Mouse (Mus musculus) neural tube, embryonic 14.5 days (tissue): ENCODE results near the gene Cdkl5. TPM values are rescaled to one million over a fixed set of nuclear protein-coding genes. Genes with fewer than 3 reads are reported as not detected.

ENCODE experiments used
- ATAC-seq: fragments of 200-750 bp; cut with Nextera tagmentation; 2 replicates; pipeline ENCODE4 v1.8.0; 2017; ENCODE audit warnings: low read depth, mild to moderate bottlenecking, moderate TSS enrichment, moderate library complexity
- H3K27ac ChIP-seq: fragments of 300-500 bp; sonication (generic); 2 replicates; pipeline ENCODE4 v1.5.1; 2014; ENCODE audit warnings: low read depth, mild to moderate bottlenecking, control low read depth, low read length, moderate library complexity, mixed read lengths
- H3K27me3 ChIP-seq: fragments of 300-500 bp; sonication (generic); 2 replicates; pipeline ENCODE4 v1.6.1; 2014; ENCODE audit warnings: low read length; ENCODE audit not compliant: control insufficient read depth, insufficient read depth
- H3K36me3 ChIP-seq: fragments of 300-500 bp; sonication (generic); 2 replicates; pipeline ENCODE4 v1.6.1; 2014; ENCODE audit warnings: low read length, mixed read lengths; ENCODE audit not compliant: control insufficient read depth, insufficient read depth
- H3K4me1 ChIP-seq: fragments of 300-500 bp; sonication (generic); 2 replicates; pipeline ENCODE4 v1.6.1; 2014; ENCODE audit warnings: low read length; ENCODE audit not compliant: control insufficient read depth, insufficient read depth
- H3K4me2 ChIP-seq: fragments of 300-500 bp; sonication (generic); 2 replicates; pipeline ENCODE4 v1.6.1; 2014; ENCODE audit warnings: mild to moderate bottlenecking, low read depth, low read length, control low read depth
- H3K4me3 ChIP-seq: fragments of 300-500 bp; sonication (generic); 2 replicates; pipeline ENCODE4 v1.5.1; 2014; ENCODE audit warnings: low read depth, low read length, control low read depth, mixed read lengths
- H3K9ac ChIP-seq: fragments of 300-500 bp; sonication (generic); replicated peaks from 2 replicates; pipeline ENCODE4 v1.6.1; 2014; ENCODE audit warnings: low read depth, mild to moderate bottlenecking, control low read depth, low read length, mixed read lengths
- H3K9me3 ChIP-seq: fragments of 300-500 bp; sonication (generic); 2 replicates; pipeline ENCODE4 v1.6.1; 2016; ENCODE audit warnings: low read length; ENCODE audit not compliant: control insufficient read depth
- WGBS: fragments of 180-500 bp; shearing (Covaris S2); extraction: QIAGEN DNeasy Blood & Tissue Kit; methylation state at CpG from one replicate; pipeline ENCODE4 v1.1.7; 2014; 5-methylcytosine and 5-hydroxymethylcytosine counted together
- polyA plus RNA-seq: library from polyadenylated mRNA; unstranded; fragments of >200 nt; fragmentation: Nextera tagmentation; extraction: Ambion mirVana; gene quantifications from 2 replicates; pipeline ENCODE4 v1.2.1, GENCODE M21; 2014

The Cdkl5 gene
- polyA plus RNA-seq = 6.4 and 10.7 TPM in 2 replicates

- 24% methylated on average over 52 of the region's 53 CpGs for WGBS
- no peaks in the 10 kb centered on the region for H3K9me3 ChIP-seq
- H3K4me3 ChIP-seq = peak within 1 kb of the TSS; percentile 54
- peak within 1 kb of the TSS; percentile 79 for H3K27ac ChIP-seq
- peak within 1 kb of the TSS; percentile 50 for H3K4me2 ChIP-seq
- H3K36me3 ChIP-seq = no peaks in the 10 kb centered on the region
- no peaks in the 10 kb centered on the region for H3K4me1 ChIP-seq
- ATAC-seq = peak; percentile 96
- peak within 1 kb of the TSS; percentile 65 for H3K9ac ChIP-seq
- peaks cover 6% of the 10 kb centered on the region for H3K27me3 ChIP-seq
Measured at GRCm38 (mm10) chrX:160994543-160995121, at the start of gene Cdkl5. Cdkl5 (minus strand) TSS chrX:160994704.

- Histone ChIP-seq H3K27me3 (no peaks in the 10 kb centered on the region), H3K9me3 (no peaks in the 10 kb centered on the region), H3K9ac (no peak overlapping the region), H3K4me3 (no peak overlapping the region), H3K27ac (no peak overlapping the region), H3K4me1 (no peaks in the 10 kb centered on the region), H3K4me2 (no peak overlapping the region), H3K36me3 (no peaks in the 10 kb centered on the region)
- no peak for ATAC-seq
- 45% methylated on average over 3 of the region's 3 CpGs for WGBS
Measured at GRCm38 (mm10) chrX:161033235-161033803, 38.8 kb upstream of the Cdkl5 start.

- WGBS = 33% methylated on average over 2 of the region's 2 CpGs
- H3K9ac ChIP-seq = no peak overlapping the region
- no peaks in the 10 kb centered on the region for H3K27me3 ChIP-seq
- no peak overlapping the region for H3K4me2 ChIP-seq
- no peaks in the 10 kb centered on the region for H3K4me1 ChIP-seq
- H3K4me3 ChIP-seq = no peak overlapping the region
- H3K27ac ChIP-seq = no peak overlapping the region
- no peaks in the 10 kb centered on the region for H3K9me3 ChIP-seq
- H3K36me3 ChIP-seq = no peaks in the 10 kb centered on the region
- ATAC-seq = no peak
Measured at GRCm38 (mm10) chrX:161032423-161032822, 37.9 kb upstream of the Cdkl5 start.

- no peak for ATAC-seq
- H3K9ac ChIP-seq = no peak overlapping the region
Measured at GRCm38 (mm10) chrX:161030233-161030632, 35.7 kb upstream of the Cdkl5 start.

GRCm38 (mm10) chrX:161024475-161024874 lies 30.0 kb upstream of the Cdkl5 start:
- H3K9me3 ChIP-seq = no peaks in the 10 kb centered on the region
- H3K9ac ChIP-seq = no peak overlapping the region
- 74% methylated on average over 2 of the region's 2 CpGs for WGBS
- no peak overlapping the region for H3K4me3 ChIP-seq
- H3K4me2 ChIP-seq = no peak overlapping the region
- H3K27ac ChIP-seq = no peak overlapping the region
- no peak for ATAC-seq
- no peaks in the 10 kb centered on the region for H3K4me1 ChIP-seq
- no peaks in the 10 kb centered on the region for H3K27me3 ChIP-seq
- no peaks in the 10 kb centered on the region for H3K36me3 ChIP-seq

More at GRCm38 (mm10) chrX:161030233-161030632, 35.7 kb upstream of the Cdkl5 start:
- Histone ChIP-seq H3K4me2 (no peak overlapping the region), H3K27me3 (no peaks in the 10 kb centered on the region), H3K4me1 (no peaks in the 10 kb centered on the region), H3K9me3 (no peaks in the 10 kb centered on the region), H3K4me3 (no peak overlapping the region), H3K36me3 (no peaks in the 10 kb centered on the region), H3K27ac (no peak overlapping the region)

GRCm38 (mm10) chrX:161021548-161021947 lies 27.0 kb upstream of the Cdkl5 start:
- Histone ChIP-seq H3K4me2 (no peak overlapping the region), H3K27me3 (no peaks in the 10 kb centered on the region), H3K9ac (no peak overlapping the region), H3K4me1 (no peaks in the 10 kb centered on the region), H3K27ac (no peak overlapping the region), H3K36me3 (no peaks in the 10 kb centered on the region), H3K4me3 (no peak overlapping the region), H3K9me3 (no peaks in the 10 kb centered on the region)
- WGBS = 44% methylated on average over 7 of the region's 7 CpGs
- ATAC-seq = no peak

GRCm38 (mm10) chrX:161018179-161018578 lies 23.7 kb upstream of the Cdkl5 start:
- H3K27me3 ChIP-seq = no peaks in the 10 kb centered on the region
- H3K4me2 ChIP-seq = no peak overlapping the region
- no peaks in the 10 kb centered on the region for H3K4me1 ChIP-seq
- no peaks in the 10 kb centered on the region for H3K36me3 ChIP-seq
- no peak overlapping the region for H3K9ac ChIP-seq
- H3K9me3 ChIP-seq = no peaks in the 10 kb centered on the region
- no peak overlapping the region for H3K4me3 ChIP-seq
- no peak for ATAC-seq
- 79% methylated on average over 1 of the region's 1 CpGs for WGBS
- H3K27ac ChIP-seq = no peak overlapping the region

- H3K36me3 ChIP-seq = no peaks in the 10 kb centered on the region
- H3K9ac ChIP-seq = no peak overlapping the region
- WGBS = 80% methylated on average over 1 of the region's 1 CpGs
- no peak overlapping the region for H3K4me2 ChIP-seq
- no peaks in the 10 kb centered on the region for H3K4me1 ChIP-seq
- H3K27me3 ChIP-seq = no peaks in the 10 kb centered on the region
- ATAC-seq = no peak
- no peaks in the 10 kb centered on the region for H3K9me3 ChIP-seq
- H3K27ac ChIP-seq = no peak overlapping the region
- no peak overlapping the region for H3K4me3 ChIP-seq
Measured at GRCm38 (mm10) chrX:161006272-161006671, 11.8 kb upstream of the Cdkl5 start.

- Histone ChIP-seq H3K27ac (peak overlapping the region; percentile 28; the same call in 1 of the 2 replicates), H3K36me3 (no peaks in the 10 kb centered on the region), H3K27me3 (peaks cover 6% of the 10 kb centered on the region), H3K4me1 (no peaks in the 10 kb centered on the region), H3K9me3 (no peaks in the 10 kb centered on the region), H3K4me3 (no peak overlapping the region; the same call in 1 of the 2 replicates), H3K9ac (no peak overlapping the region), H3K4me2 (peak overlapping the region; percentile 27)
- no peak for ATAC-seq
- 13% methylated on average over 5 of the region's 5 CpGs for WGBS
Measured at GRCm38 (mm10) chrX:160996051-160996450, 1.5 kb upstream of the Cdkl5 start.
